Mouse (Mus musculus) spleen, adult 2 months (tissue): ENCODE results near the gene Gpr65.

Experiments used
- CTCF ChIP-seq: fragments of 200-500 bp; IDR thresholded peaks from 2 replicates; pipeline ENCODE4 v1.5.1; 2011; ENCODE audit warnings: mild to moderate bottlenecking, inconsistent platforms; ENCODE audit not compliant: insufficient read depth, insufficient read length, insufficient replicate concordance; ENCODE audit errors: extremely low read depth
- POLR2A ChIP-seq: fragments of 200-500 bp; IDR thresholded peaks from 2 replicates; pipeline ENCODE4 v1.6.1; 2011; ENCODE audit warnings: low read depth, low read length, inconsistent platforms

- TF ChIP-seq CTCF (no peak), POLR2A (no peak)
These were observed 13.0 kb upstream of the Gpr65 start for GRCm38 (mm10) chr12:98255373-98255995.
